Mouse (Mus musculus) CH12.LX (cell line): ENCODE data around the gene Dpy19l2. TPM values are rescaled to one million over a fixed set of nuclear protein-coding genes. Genes with fewer than 3 reads are reported as not detected.

ENCODE experiments used
- polyA plus RNA-seq: library from polyadenylated mRNA; unstranded; fragments of >175 nt; gene quantifications from 2 replicates; pipeline ENCODE4 v1.2.1, GENCODE M21; 2012; ENCODE audit warnings: low read depth; ENCODE audit not compliant: insufficient read length
- total RNA-seq, 2 experiments: library from RNA; depleted of rRNA; stranded (reverse); fragments of 300-350 nt in 1 of 2; fragments of >200 nt in 1 of 2; gene quantifications; 2 replicates each; pipeline ENCODE4 v1.2.3; 2012 to 2014

Dpy19l2 gene
- total and polyA plus RNA-seq, 3 experiments, result not detected

Other genes starting within 250 kb of the Dpy19l2 start
- 21.2 and 27.4 TPM in 2 replicates for gene Dpy19l1, start 193.2 kb downstream of the Dpy19l2 start, total RNA-seq (2012; rRNA removed)
- 44.1 and 48.2 TPM in 2 replicates for gene Dpy19l1, start 193.2 kb downstream of the Dpy19l2 start, total RNA-seq (2014; rRNA removed)
- 23.4 and 26.3 TPM in 2 replicates for gene Dpy19l1, start 193.2 kb downstream of the Dpy19l2 start, polyA plus RNA-seq
- gene Cypt4, start 71.1 kb downstream of the Dpy19l2 start, total RNA-seq (2012; rRNA removed), result not detected in 2 replicates
- not detected in 2 replicates for gene Cypt4, start 71.1 kb downstream of the Dpy19l2 start, total RNA-seq (2014; rRNA removed)
- not detected in 2 replicates for gene Cypt4, start 71.1 kb downstream of the Dpy19l2 start, polyA plus RNA-seq
- gene Tbx20, start 78.0 kb upstream of the Dpy19l2 start, total RNA-seq (2012; rRNA removed), result not detected in 2 replicates
- not detected in 2 replicates for gene Tbx20, start 78.0 kb upstream of the Dpy19l2 start, total RNA-seq (2014; rRNA removed)
- not detected in 2 replicates for gene Tbx20, start 78.0 kb upstream of the Dpy19l2 start, polyA plus RNA-seq